Mouse (Mus musculus): Measurements from ENCODE around the gene Smoc1. TPM values are rescaled to one million over a fixed set of nuclear protein-coding genes. Genes with fewer than 3 reads are reported as not detected.
A peak's percentile ranks its signal among the peaks of the same experiment; 100 is the strongest.

The Smoc1 gene
- polyA plus RNA-seq (2015; fragmentation: Nextera tagmentation; extraction: Ambion mirVana): 6.0 and 7.4 TPM in 2 replicates

DNA sequence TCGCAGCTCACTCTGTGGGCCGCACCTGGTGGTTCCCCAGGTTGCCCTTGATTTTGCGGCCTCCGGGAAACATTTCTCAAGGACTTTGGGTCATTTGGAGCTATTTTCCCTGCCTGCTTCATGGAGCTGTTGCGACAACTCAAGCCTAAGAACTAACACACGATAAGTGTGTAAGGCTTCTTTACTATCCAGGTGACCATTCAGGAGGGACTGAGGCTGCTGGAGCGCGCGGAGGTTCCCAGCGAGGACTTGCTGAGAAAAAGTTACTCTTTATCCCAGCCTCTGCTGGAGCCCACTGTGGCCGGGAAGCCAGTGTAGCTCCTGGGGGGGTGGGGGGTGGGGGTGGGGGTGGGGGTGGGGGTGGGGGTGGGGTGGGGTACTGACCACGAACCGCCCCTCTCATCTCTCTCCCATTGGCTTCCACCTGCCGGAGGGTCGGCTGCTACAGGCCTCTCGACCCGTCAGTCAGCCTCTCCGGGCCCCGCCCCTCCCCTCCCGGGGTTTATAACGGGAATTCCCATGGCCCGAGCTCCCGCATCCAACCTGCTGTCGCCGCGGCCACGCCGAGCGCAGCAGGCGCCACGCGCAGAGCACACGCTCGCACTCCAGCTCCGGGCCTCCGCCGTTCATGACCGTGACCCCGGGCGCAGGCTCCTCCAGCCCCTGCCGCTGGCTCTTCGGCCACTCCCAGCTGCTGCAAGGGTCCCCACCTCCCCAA lies at the start of gene Smoc1:
Gene Smoc1 (plus strand): TSS at position 532 of the 718 bp plus-strand sequence.
- Histone ChIP-seq H3K4me2 (peak within 1 kb of the TSS; percentile 61), H3K36me3 (no peaks in the 10 kb centered on the region), H3K27ac (no peak within 1 kb of the TSS), H3K9me3 (replicated peaks) (no peaks in the 10 kb centered on the region), H3K4me3 (replicated peaks) (peak within 1 kb of the TSS; percentile 57), H3K9ac (peak within 1 kb of the TSS; percentile 63), H3K4me1 (replicated peaks) (peaks cover 4% of the 10 kb centered on the region; the same call in 1 of the 2 replicates), H3K27me3 (peaks cover 44% of the 10 kb centered on the region)
- 8% methylated on average over 34 of the region's 42 CpGs for WGBS (ENCODE audit: insufficient replicate concordance)
- DNase-seq: no peak
- peak; percentile 75 for ATAC-seq (ENCODE audit: low read depth)

DNA sequence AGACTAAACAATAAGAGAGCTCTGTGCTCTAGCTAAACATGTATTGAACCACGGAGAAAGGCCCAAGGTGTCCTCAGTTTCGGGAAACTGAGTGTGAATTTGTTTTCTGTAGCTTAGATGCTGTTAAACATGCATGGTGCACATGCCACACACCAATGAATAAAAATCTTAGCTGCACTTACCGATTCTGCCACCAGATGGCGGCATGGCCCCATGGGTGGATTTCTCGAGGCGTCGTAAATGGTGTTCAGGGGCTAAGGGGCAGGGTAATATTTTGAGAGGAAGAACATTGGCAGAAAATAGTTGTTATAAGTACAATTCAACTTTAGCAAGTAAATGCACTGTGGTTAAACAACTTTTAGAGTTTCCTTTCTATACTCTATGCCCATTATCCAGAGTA lies 44.3 kb upstream of the Smoc1 start:
- Histone ChIP-seq H3K4me2 (no peak overlapping the region), H3K4me3 (replicated peaks) (no peak overlapping the region), H3K4me1 (replicated peaks) (no peaks in the 10 kb centered on the region), H3K27me3 (no peaks in the 10 kb centered on the region), H3K9ac (no peak overlapping the region), H3K27ac (no peak overlapping the region), H3K9me3 (replicated peaks) (no peaks in the 10 kb centered on the region), H3K36me3 (no peaks in the 10 kb centered on the region)
- peak; percentile 27 for DNase-seq
- no peak for ATAC-seq (ENCODE audit: low read depth)
- WGBS (ENCODE audit: insufficient replicate concordance): 2% methylated on average over 7 of the region's 7 CpGs

DNA sequence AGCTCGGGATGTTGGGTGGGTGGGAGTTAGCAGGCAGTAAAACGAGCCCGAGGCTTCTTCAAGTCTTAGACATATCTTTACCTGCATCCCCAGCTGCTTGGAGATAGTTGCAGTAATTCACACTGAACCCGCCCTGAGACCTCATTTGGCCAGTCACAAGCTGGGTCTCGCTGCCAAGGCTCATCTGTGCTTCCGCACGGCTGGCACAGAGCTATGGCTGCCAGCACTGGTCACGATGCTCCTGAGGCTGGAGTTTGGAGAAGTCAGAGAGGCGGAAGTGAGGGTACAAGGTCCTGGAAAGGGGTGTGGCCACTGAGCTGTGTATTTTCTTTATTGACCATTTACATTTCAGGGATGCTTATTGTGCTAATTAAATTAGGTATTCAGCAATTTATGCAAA lies 42.9 kb upstream of the Smoc1 start:
- H3K4me3 ChIP-seq (replicated peaks): no peak overlapping the region
- no peak for DNase-seq
- no peak overlapping the region for H3K4me2 ChIP-seq
- no peaks in the 10 kb centered on the region for H3K4me1 ChIP-seq (replicated peaks)
- no peak overlapping the region for H3K9ac ChIP-seq
- H3K9me3 ChIP-seq (replicated peaks): no peaks in the 10 kb centered on the region
- 57% methylated on average over 9 of the region's 9 CpGs for WGBS (ENCODE audit: insufficient replicate concordance)
- H3K36me3 ChIP-seq: no peaks in the 10 kb centered on the region
- ATAC-seq (ENCODE audit: low read depth): no peak
- H3K27me3 ChIP-seq: no peaks in the 10 kb centered on the region
- H3K27ac ChIP-seq: no peak overlapping the region

GRCm38 (mm10) chr12:80986628-80987027 lies 40.0 kb upstream of the Smoc1 start:
- 61% methylated on average over 4 of the region's 4 CpGs for WGBS (ENCODE audit: insufficient replicate concordance)
- H3K27me3 ChIP-seq: no peaks in the 10 kb centered on the region
- no peak overlapping the region for H3K4me3 ChIP-seq (replicated peaks)

DNA sequence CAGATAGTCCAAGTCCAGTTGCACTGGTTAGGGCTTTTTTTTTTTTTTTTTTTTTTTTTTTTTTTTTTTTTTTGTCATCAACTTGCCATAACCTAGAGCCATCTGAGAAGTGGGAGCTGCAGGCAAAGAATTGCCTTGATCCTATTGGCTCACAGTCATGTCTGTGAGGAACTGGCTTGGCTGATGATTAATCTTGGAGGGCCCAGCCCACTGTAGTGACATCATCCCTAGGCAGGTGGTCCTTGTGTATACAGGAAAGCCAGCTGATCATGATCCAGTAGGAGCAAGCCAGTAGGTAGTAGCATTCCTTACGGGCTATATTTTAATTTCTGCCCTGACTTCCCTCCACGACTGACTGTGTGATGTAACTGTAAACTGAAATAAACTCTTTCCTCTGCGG lies 38.3 kb upstream of the Smoc1 start:
- Histone ChIP-seq H3K27me3 (no peaks in the 10 kb centered on the region), H3K36me3 (no peaks in the 10 kb centered on the region), H3K9ac (no peak overlapping the region), H3K4me3 (replicated peaks) (no peak overlapping the region), H3K4me2 (no peak overlapping the region), H3K9me3 (replicated peaks) (no peaks in the 10 kb centered on the region), H3K4me1 (replicated peaks) (no peaks in the 10 kb centered on the region), H3K27ac (no peak overlapping the region)
- DNase-seq: no peak
- ATAC-seq (ENCODE audit: low read depth): no peak
- WGBS (ENCODE audit: insufficient replicate concordance): 60% methylated on average over 3 of the region's 3 CpGs

More at GRCm38 (mm10) chr12:80986628-80987027, 40.0 kb upstream of the Smoc1 start:
- Histone ChIP-seq H3K4me2 (no peak overlapping the region), H3K36me3 (no peaks in the 10 kb centered on the region), H3K9me3 (replicated peaks) (no peaks in the 10 kb centered on the region), H3K27ac (no peak overlapping the region), H3K9ac (no peak overlapping the region), H3K4me1 (replicated peaks) (no peaks in the 10 kb centered on the region)
- ATAC-seq (ENCODE audit: low read depth): no peak
- no peak for DNase-seq

DNA sequence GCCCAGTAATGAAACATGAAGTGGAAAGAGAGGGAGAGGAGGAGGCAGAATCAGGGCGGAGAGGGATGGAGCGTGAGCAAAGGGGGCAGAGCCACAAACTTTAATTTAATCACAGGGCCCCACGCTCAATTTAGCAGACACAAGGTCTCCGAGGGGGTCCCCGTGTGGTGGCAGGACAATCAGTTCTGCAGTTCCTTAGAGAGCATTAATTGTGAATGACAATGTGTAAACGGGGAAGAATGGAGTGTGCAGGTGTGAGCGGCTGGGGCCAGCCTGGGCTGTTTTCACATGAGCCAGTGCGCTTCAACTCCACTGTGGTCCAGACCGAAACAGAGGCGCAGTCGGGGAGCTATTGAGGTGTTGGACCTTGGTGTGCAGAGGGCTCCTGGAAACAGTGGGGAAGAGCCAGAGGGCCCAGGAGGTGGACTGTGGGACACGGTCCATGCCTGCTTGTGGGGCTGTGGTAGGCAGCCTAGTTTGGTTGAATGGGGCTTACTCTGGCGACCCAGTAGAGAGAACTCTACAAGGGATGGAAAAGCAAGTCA lies 35.6 kb upstream of the Smoc1 start:
- no peak overlapping the region for H3K27ac ChIP-seq
- WGBS (ENCODE audit: insufficient replicate concordance): 81% methylated on average over 13 of the region's 13 CpGs
- no peaks in the 10 kb centered on the region for H3K9me3 ChIP-seq (replicated peaks)
- H3K4me2 ChIP-seq: no peak overlapping the region
- DNase-seq: no peak
- H3K9ac ChIP-seq: no peak overlapping the region
- H3K4me1 ChIP-seq (replicated peaks): no peaks in the 10 kb centered on the region
- no peak for ATAC-seq (ENCODE audit: low read depth)
- no peak overlapping the region for H3K4me3 ChIP-seq (replicated peaks)
- H3K36me3 ChIP-seq: no peaks in the 10 kb centered on the region
- no peaks in the 10 kb centered on the region for H3K27me3 ChIP-seq

GRCm38 (mm10) chr12:80991806-80992205 lies 34.8 kb upstream of the Smoc1 start:
- Histone ChIP-seq H3K9me3 (replicated peaks) (no peaks in the 10 kb centered on the region), H3K4me1 (replicated peaks) (no peaks in the 10 kb centered on the region), H3K27ac (no peak overlapping the region), H3K36me3 (no peaks in the 10 kb centered on the region), H3K4me2 (no peak overlapping the region), H3K9ac (no peak overlapping the region), H3K27me3 (no peaks in the 10 kb centered on the region), H3K4me3 (replicated peaks) (no peak overlapping the region)
- 59% methylated on average over 10 of the region's 10 CpGs for WGBS (ENCODE audit: insufficient replicate concordance)
- no peak for DNase-seq
- no peak for ATAC-seq (ENCODE audit: low read depth)

DNA sequence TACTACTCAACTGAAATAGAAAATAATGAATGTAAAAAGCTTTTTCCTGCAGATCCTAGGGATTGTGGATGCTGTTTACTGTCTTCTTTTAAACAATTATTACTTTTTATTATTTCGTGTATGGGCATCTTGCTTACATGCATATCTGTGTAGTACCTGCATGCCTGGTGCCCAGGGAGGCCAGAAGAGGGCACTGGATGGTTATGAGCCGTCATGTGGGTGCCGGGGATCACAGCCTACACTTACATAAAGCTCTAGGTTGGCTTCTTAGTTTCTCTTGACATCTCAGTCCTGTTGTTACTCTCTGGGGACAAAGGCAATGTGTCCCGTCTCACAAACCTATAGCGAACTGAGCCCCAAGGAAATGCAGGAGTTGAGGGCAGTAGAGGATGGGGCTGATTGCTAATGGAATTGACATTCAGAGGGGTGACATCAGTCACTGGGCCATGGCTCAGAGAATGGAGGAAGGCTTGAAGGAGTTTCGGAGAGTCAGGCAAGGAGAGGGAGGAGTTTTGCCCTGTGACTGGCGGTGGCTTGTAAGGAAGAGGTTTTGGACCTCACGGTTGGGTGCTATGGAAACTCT lies 34.0 kb upstream of the Smoc1 start:
- Histone ChIP-seq H3K4me3 (replicated peaks) (no peak overlapping the region), H3K4me2 (no peak overlapping the region), H3K4me1 (replicated peaks) (no peaks in the 10 kb centered on the region), H3K36me3 (no peaks in the 10 kb centered on the region), H3K9ac (no peak overlapping the region), H3K9me3 (replicated peaks) (no peaks in the 10 kb centered on the region), H3K27me3 (peaks cover 5% of the 10 kb centered on the region; the same call in 1 of the 2 replicates), H3K27ac (no peak overlapping the region)
- 69% methylated on average over 8 of the region's 8 CpGs for WGBS (ENCODE audit: insufficient replicate concordance)
- ATAC-seq (ENCODE audit: low read depth) (no peak), DNase-seq (no peak)

GRCm38 (mm10) chr12:80993773-80994172 lies 32.8 kb upstream of the Smoc1 start:
- Histone ChIP-seq H3K9ac (no peak overlapping the region), H3K36me3 (no peaks in the 10 kb centered on the region), H3K27ac (no peak overlapping the region), H3K4me1 (replicated peaks) (peaks cover 5% of the 10 kb centered on the region; the same call in 1 of the 2 replicates), H3K4me2 (no peak overlapping the region), H3K27me3 (peaks cover 12% of the 10 kb centered on the region), H3K9me3 (replicated peaks) (no peaks in the 10 kb centered on the region), H3K4me3 (replicated peaks) (no peak overlapping the region)
- 71% methylated on average over 1 of the region's 1 CpGs for WGBS (ENCODE audit: insufficient replicate concordance)
- ATAC-seq (ENCODE audit: low read depth) (no peak), DNase-seq (no peak)

DNA sequence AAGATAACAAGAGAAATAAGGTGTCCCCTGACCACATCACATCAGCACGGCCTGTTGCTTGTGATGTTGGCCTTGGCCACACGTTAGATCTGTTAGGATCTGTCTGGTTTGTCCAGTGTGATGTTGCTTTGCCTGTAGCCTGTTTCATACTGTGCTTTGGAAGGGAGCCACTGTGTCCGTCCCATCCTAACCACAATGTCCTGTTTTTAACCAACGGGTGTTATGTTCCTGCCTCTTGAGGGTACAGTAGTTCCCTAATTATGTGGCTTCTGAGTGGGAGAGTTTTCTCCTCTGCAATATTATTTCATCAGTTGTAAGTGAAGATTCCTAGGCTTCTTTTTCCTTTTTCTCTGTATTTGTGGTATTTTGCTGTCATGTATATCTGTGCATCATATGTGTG lies 31.3 kb upstream of the Smoc1 start:
- Histone ChIP-seq H3K9ac (no peak overlapping the region), H3K9me3 (replicated peaks) (no peaks in the 10 kb centered on the region), H3K27me3 (peaks cover 16% of the 10 kb centered on the region), H3K27ac (no peak overlapping the region), H3K36me3 (no peaks in the 10 kb centered on the region), H3K4me2 (no peak overlapping the region), H3K4me1 (replicated peaks) (peaks cover 6% of the 10 kb centered on the region; the same call in 1 of the 2 replicates), H3K4me3 (replicated peaks) (no peak overlapping the region)
- ATAC-seq (ENCODE audit: low read depth): no peak
- DNase-seq: no peak
- WGBS (ENCODE audit: insufficient replicate concordance): 26% methylated on average over 4 of the region's 4 CpGs

DNA sequence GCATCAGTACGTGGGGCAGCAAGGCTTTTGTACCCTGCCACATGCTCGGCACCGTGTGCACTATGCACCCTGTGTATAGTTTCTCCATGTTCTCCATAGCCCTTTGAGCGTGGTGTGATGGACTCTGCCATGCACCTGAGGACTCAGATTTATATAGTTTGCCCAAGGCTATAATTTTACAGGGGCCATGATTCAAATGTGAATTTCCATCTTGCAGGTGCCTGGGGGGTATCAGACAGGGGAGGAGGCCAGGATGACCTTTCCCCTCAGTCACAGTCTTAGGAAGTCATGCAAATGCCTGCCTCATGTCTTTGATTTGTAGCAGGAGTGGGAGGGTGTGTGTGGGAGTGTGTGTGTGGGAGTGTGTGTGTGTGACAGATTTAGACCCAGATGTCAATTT lies 29.0 kb upstream of the Smoc1 start:
- 73% methylated on average over 4 of the region's 4 CpGs for WGBS (ENCODE audit: insufficient replicate concordance)
- no peaks in the 10 kb centered on the region for H3K9me3 ChIP-seq (replicated peaks)
- DNase-seq (no peak), ATAC-seq (ENCODE audit: low read depth) (no peak)
- H3K4me2 ChIP-seq: no peak overlapping the region
- H3K4me1 ChIP-seq (replicated peaks): peaks cover 6% of the 10 kb centered on the region; the same call in 1 of the 2 replicates
- H3K27ac ChIP-seq: no peak overlapping the region
- no peaks in the 10 kb centered on the region for H3K36me3 ChIP-seq
- peaks cover 16% of the 10 kb centered on the region for H3K27me3 ChIP-seq
- H3K4me3 ChIP-seq (replicated peaks): no peak overlapping the region
- H3K9ac ChIP-seq: no peak overlapping the region
